Mouse (Mus musculus): ENCODE measurements around the gene Cabp2. TPM values are rescaled to one million over a fixed set of nuclear protein-coding genes. Genes with fewer than 3 reads are reported as not detected.

Gene Cabp2
- polyA plus RNA-seq (2014; fragmentation: Illumina TruSeq; extraction: RNeasy Lipid Tissue Mini Kit (QIAGEN cat#74804); ENCODE audit: low read depth, low replicate concordance) = not detected

DNA sequence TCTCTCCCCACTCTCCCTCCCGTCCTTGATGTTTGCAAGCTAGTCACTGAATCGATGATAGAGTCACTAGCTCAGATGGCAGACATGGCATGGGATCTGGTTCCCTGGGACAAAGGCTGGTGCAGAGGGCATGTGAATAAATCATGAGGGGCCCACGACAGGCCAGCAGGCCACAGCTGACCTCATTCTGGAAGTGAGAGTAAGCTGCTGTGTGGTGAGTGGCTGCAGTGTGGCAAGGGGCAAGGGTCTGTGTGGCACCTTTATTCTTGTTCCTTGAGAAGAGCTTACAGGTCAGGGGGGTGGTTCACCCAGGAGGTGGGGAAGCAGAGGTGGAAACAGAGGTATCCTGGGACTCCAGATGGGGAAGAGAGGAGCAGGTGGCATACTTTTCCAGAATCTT lies at the start of gene Cabp2:
TSS of gene Cabp2 (plus strand) at position 185 of the 400 bp plus-strand sequence.

DNA sequence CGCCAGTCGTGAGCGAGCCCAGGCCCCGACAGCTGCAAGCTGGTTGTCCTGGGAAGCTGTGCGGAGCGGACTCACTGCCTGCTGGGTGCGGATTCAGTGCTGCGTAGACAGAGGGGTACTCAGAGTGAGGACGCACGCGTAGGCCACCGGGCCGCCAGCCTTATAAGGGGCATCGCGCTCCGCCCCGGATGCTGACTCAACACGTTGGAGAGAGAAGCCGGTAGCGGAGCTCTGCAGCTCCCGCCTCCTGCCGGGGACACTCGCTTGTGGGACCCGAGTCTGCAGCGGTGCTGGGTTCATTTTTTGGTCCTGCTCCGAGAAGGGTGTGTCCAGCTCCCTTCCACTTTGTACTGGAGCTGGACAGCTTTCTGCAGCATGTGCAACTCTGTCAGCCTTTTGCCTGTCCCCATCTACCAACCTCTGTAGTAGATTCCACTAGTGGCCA lies 43.6 kb upstream of the Cabp2 start, which contains the start of gene Gstp1:
TSS of gene Gstp1 (minus strand) at position 198 of the 445 bp plus-strand sequence.

DNA sequence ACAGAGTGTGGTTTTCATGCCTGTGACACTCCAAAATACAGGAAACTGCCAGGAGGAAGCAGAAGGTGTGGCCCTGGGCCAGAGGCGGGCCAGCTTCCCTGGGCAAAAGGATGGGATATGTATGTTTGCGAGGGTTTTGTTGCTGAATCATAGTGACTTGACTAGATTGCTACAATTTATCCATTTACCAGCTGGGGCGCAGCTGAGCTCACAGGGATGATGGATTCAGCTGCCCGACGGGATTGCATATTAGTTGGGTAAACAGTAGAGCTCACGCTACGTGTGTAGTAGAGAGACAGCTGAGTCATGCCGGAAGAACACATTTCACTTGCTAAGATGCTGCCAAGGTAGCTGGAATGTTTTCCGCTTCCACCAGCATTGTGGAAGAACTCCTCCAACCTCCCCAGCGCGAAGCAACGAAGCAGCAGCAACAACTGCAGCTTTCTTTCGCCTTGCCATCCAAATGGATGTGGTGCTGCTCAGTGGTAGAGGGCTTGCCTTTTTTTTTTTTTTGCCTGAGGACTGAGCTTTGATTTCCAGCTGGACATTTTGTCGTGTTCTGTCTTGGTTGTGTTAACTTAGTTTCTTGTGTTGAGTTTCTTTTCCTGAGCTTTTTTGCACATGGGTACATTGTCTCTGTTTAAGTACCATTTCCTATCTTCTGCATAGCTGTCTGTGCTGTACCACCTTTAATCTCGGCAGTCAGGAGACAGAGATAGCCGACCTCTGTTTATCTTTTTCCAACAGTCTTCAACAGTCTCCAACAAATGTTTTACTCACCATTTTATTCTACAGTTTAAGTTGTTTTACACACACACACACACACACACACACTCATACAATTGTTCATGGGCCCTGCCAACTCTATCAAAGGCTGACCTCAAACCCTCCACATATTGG lies 35.2 kb upstream of the Cabp2 start, which contains the start of gene Gstp2:
TSS of gene Gstp2 (minus strand) at position 58 of the 900 bp plus-strand sequence.

DNA sequence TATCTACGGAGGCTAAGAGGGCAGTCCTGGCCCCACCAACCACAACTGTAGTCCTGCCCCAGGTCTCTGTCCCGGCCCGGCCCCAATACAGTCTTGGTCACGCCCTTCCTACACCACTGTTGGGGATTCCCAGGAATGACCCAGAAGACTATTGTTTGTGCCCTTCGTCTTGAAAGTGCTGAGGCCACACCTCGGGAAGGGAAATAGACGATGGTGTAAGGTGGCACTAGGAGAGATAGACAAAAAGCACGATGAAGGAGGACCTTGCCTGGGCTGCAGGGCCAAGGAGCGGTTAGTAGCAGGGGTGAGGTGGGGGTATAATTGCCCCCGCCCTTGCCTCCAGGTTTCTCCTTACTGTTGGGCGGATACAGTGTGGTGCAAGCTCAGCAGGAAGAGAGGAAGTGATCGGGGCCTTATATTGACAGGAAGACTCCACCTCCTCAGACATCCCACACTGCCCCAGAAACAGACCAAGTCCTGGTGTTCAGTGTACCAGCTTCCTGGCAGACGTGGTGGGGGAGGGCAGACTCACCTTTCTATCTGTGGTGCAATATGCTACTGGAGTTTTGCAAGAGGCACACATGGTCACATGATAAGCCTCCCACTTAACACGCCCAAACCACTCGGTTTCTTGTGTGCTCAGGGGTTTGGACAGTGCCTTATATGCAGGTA lies 22.2 kb upstream of the Cabp2 start, which contains the start of gene Gstp3:
TSS of gene Gstp3 (minus strand) at position 501 of the 672 bp plus-strand sequence.

DNA sequence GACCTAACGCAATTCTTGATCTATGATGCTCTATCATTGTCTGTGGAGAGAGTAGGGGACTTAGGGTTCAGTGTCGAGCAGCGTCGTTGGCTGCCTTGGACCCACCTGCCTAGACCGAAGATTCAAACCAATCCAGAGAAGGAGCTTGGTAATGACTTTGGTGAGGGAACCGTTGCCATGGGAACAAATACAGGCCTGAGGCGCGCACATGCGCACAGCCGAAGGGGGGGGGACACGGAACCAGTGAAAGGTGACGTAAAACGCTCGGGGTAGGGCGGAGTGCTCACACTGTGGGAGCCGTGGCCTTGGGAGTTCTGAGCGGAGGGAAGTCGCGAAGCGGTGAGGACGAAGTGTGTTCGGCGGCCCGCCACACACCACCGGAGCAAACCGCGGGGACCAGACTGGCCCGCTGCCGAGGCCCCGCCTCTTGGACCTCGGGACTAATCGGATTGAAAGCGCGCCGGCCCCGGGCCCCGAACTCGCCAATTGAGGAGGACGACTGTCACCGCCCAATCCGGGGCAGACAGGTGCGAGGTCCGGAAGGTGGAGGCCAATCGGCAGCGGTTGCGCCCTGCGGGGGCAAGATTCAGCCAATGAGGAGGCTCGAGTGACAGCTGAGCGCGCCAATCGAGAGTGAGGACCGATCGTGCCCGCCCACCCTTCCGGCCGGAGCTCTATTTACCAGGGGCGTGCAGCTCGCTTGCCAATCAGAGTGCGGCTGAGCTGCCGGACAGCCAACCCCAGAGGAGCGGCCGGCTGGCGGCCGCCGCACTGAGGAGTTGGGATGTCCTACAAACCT lies 15.5 kb downstream of the Cabp2 start, which contains the start of gene Cdk2ap2:
TSS of gene Cdk2ap2 (plus strand) at position 541 of the 799 bp plus-strand sequence.

DNA sequence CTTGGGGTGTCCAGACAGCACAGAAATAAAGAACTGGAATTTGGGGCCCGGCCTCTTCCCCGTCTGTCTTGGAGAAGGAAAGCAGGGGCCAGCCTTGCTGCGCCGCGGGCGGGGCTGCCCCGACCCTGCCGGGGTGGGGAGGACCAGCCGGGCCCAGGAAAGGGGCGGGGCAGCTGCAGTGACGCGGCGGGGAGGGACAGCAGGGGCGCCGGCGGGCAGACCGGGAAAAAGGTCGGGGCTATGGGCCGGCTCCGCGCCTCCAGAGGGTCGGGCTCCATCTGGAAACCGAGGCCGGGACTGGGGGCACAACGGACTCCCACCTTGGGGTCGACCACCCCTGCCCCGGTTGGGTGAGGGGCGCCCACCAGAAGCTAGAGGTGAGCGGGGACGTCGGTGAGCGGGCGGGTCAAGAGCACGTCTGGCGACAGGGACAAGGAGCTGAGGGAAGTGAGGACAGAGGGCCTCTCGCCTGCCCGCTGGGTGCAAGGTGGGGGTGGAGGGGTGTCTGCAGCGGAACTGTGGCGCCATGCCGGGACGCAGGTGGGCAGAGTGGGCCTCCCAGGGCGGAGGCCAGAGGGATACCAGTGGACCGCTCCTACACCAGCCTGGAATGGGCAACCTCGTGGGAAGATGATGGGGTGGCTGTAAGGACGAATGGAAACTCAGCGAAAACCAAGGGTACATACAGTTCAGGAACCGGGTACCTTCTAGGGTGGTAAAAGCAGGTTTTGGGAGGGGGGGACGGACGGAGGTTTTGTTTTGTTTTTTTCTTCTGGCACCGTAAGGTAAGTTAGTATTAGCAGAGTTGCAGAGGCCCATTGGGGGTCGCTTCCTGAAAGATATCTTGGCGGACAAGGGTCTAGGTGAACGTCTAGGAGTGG lies 18.7 kb downstream of the Cabp2 start, which contains the start of gene Pitpnm1:
TSS of gene Pitpnm1 (plus strand) at position 162 of the 881 bp plus-strand sequence.

GRCm38 (mm10) chr19:4125741-4126696 lies 44.6 kb downstream of the Cabp2 start, which contains the start of gene Aip:
Aip (minus strand) TSS chr19:4125858.

Other genes with a start within 250 kb of the Cabp2 start
- 173 TPM for gene Chka, start 229.8 kb upstream of the Cabp2 start, polyA plus RNA-seq (2014; fragmentation: Illumina TruSeq; extraction: RNeasy Lipid Tissue Mini Kit (QIAGEN cat#74804); ENCODE audit: low read depth, low replicate concordance)
- 0.71 TPM for gene Tcirg1, start 174.4 kb upstream of the Cabp2 start, polyA plus RNA-seq (2014; fragmentation: Illumina TruSeq; extraction: RNeasy Lipid Tissue Mini Kit (QIAGEN cat#74804); ENCODE audit: low read depth, low replicate concordance)
- 0.97 TPM for gene Ndufs8, start 168.8 kb upstream of the Cabp2 start, polyA plus RNA-seq (2014; fragmentation: Illumina TruSeq; extraction: RNeasy Lipid Tissue Mini Kit (QIAGEN cat#74804); ENCODE audit: low read depth, low replicate concordance)
- gene Aldh3b1, start 151.8 kb upstream of the Cabp2 start, polyA plus RNA-seq (2014; fragmentation: Illumina TruSeq; extraction: RNeasy Lipid Tissue Mini Kit (QIAGEN cat#74804); ENCODE audit: low read depth, low replicate concordance) = 3.1 TPM
- gene Unc93b1, start 146.4 kb upstream of the Cabp2 start, polyA plus RNA-seq (2014; fragmentation: Illumina TruSeq; extraction: RNeasy Lipid Tissue Mini Kit (QIAGEN cat#74804); ENCODE audit: low read depth, low replicate concordance) = 0.32 TPM
- gene Aldh3b3, start 122.9 kb upstream of the Cabp2 start, polyA plus RNA-seq (2014; fragmentation: Illumina TruSeq; extraction: RNeasy Lipid Tissue Mini Kit (QIAGEN cat#74804); ENCODE audit: low read depth, low replicate concordance) = 0.28 TPM
- gene Aldh3b2, start 109.2 kb upstream of the Cabp2 start, polyA plus RNA-seq (2014; fragmentation: Illumina TruSeq; extraction: RNeasy Lipid Tissue Mini Kit (QIAGEN cat#74804); ENCODE audit: low read depth, low replicate concordance) = 2.5 TPM
- 0.48 TPM for gene Acy3, start 95.0 kb upstream of the Cabp2 start, polyA plus RNA-seq (2014; fragmentation: Illumina TruSeq; extraction: RNeasy Lipid Tissue Mini Kit (QIAGEN cat#74804); ENCODE audit: low read depth, low replicate concordance)
- gene Tbx10, start 88.8 kb upstream of the Cabp2 start, polyA plus RNA-seq (2014; fragmentation: Illumina TruSeq; extraction: RNeasy Lipid Tissue Mini Kit (QIAGEN cat#74804); ENCODE audit: low read depth, low replicate concordance) = not detected
- not detected for gene Nudt8, start 81.0 kb upstream of the Cabp2 start, polyA plus RNA-seq (2014; fragmentation: Illumina TruSeq; extraction: RNeasy Lipid Tissue Mini Kit (QIAGEN cat#74804); ENCODE audit: low read depth, low replicate concordance)
- not detected for gene Gm49405, start 81.0 kb upstream of the Cabp2 start, polyA plus RNA-seq (2014; fragmentation: Illumina TruSeq; extraction: RNeasy Lipid Tissue Mini Kit (QIAGEN cat#74804); ENCODE audit: low read depth, low replicate concordance)
- gene Doc2g, start 78.3 kb upstream of the Cabp2 start, polyA plus RNA-seq (2014; fragmentation: Illumina TruSeq; extraction: RNeasy Lipid Tissue Mini Kit (QIAGEN cat#74804); ENCODE audit: low read depth, low replicate concordance) = not detected
- 5.9 TPM for gene Ndufv1, start 68.8 kb upstream of the Cabp2 start, polyA plus RNA-seq (2014; fragmentation: Illumina TruSeq; extraction: RNeasy Lipid Tissue Mini Kit (QIAGEN cat#74804); ENCODE audit: low read depth, low replicate concordance)
- gene Gstp1, start 43.6 kb upstream of the Cabp2 start, polyA plus RNA-seq (2014; fragmentation: Illumina TruSeq; extraction: RNeasy Lipid Tissue Mini Kit (QIAGEN cat#74804); ENCODE audit: low read depth, low replicate concordance) = 5.3 TPM
- gene Gstp2, start 35.6 kb upstream of the Cabp2 start, polyA plus RNA-seq (2014; fragmentation: Illumina TruSeq; extraction: RNeasy Lipid Tissue Mini Kit (QIAGEN cat#74804); ENCODE audit: low read depth, low replicate concordance) = not detected
- not detected for gene Gstp3, start 22.0 kb upstream of the Cabp2 start, polyA plus RNA-seq (2014; fragmentation: Illumina TruSeq; extraction: RNeasy Lipid Tissue Mini Kit (QIAGEN cat#74804); ENCODE audit: low read depth, low replicate concordance)
- 1.1 TPM for gene Cdk2ap2, start 15.6 kb downstream of the Cabp2 start, polyA plus RNA-seq (2014; fragmentation: Illumina TruSeq; extraction: RNeasy Lipid Tissue Mini Kit (QIAGEN cat#74804); ENCODE audit: low read depth, low replicate concordance)
- 0.81 TPM for gene Pitpnm1, start 18.4 kb downstream of the Cabp2 start, polyA plus RNA-seq (2014; fragmentation: Illumina TruSeq; extraction: RNeasy Lipid Tissue Mini Kit (QIAGEN cat#74804); ENCODE audit: low read depth, low replicate concordance)
- 0.62 TPM for gene Aip, start 44.3 kb downstream of the Cabp2 start, polyA plus RNA-seq (2014; fragmentation: Illumina TruSeq; extraction: RNeasy Lipid Tissue Mini Kit (QIAGEN cat#74804); ENCODE audit: low read depth, low replicate concordance)
- gene Gpr152, start 58.2 kb downstream of the Cabp2 start, polyA plus RNA-seq (2014; fragmentation: Illumina TruSeq; extraction: RNeasy Lipid Tissue Mini Kit (QIAGEN cat#74804); ENCODE audit: low read depth, low replicate concordance) = not detected
- 0.14 TPM for gene Cabp4, start 62.5 kb downstream of the Cabp2 start, polyA plus RNA-seq (2014; fragmentation: Illumina TruSeq; extraction: RNeasy Lipid Tissue Mini Kit (QIAGEN cat#74804); ENCODE audit: low read depth, low replicate concordance)
- gene Coro1b, start 67.0 kb downstream of the Cabp2 start, polyA plus RNA-seq (2014; fragmentation: Illumina TruSeq; extraction: RNeasy Lipid Tissue Mini Kit (QIAGEN cat#74804); ENCODE audit: low read depth, low replicate concordance) = 16.9 TPM
- gene Ptprcap, start 72.0 kb downstream of the Cabp2 start, polyA plus RNA-seq (2014; fragmentation: Illumina TruSeq; extraction: RNeasy Lipid Tissue Mini Kit (QIAGEN cat#74804); ENCODE audit: low read depth, low replicate concordance) = 1.9 TPM
- 0.71 TPM for gene Rps6kb2, start 81.8 kb downstream of the Cabp2 start, polyA plus RNA-seq (2014; fragmentation: Illumina TruSeq; extraction: RNeasy Lipid Tissue Mini Kit (QIAGEN cat#74804); ENCODE audit: low read depth, low replicate concordance)
- gene Carns1, start 93.9 kb downstream of the Cabp2 start, polyA plus RNA-seq (2014; fragmentation: Illumina TruSeq; extraction: RNeasy Lipid Tissue Mini Kit (QIAGEN cat#74804); ENCODE audit: low read depth, low replicate concordance) = 0.43 TPM
- gene Tbc1d10c, start 109.7 kb downstream of the Cabp2 start, polyA plus RNA-seq (2014; fragmentation: Illumina TruSeq; extraction: RNeasy Lipid Tissue Mini Kit (QIAGEN cat#74804); ENCODE audit: low read depth, low replicate concordance) = not detected
- 15.9 TPM for gene Ppp1ca, start 110.5 kb downstream of the Cabp2 start, polyA plus RNA-seq (2014; fragmentation: Illumina TruSeq; extraction: RNeasy Lipid Tissue Mini Kit (QIAGEN cat#74804); ENCODE audit: low read depth, low replicate concordance)
- gene Rad9a, start 120.1 kb downstream of the Cabp2 start, polyA plus RNA-seq (2014; fragmentation: Illumina TruSeq; extraction: RNeasy Lipid Tissue Mini Kit (QIAGEN cat#74804); ENCODE audit: low read depth, low replicate concordance) = 1.2 TPM
- gene Clcf1, start 132.7 kb downstream of the Cabp2 start, polyA plus RNA-seq (2014; fragmentation: Illumina TruSeq; extraction: RNeasy Lipid Tissue Mini Kit (QIAGEN cat#74804); ENCODE audit: low read depth, low replicate concordance) = 0.20 TPM
- not detected for gene AC109138.7, start 132.8 kb downstream of the Cabp2 start, polyA plus RNA-seq (2014; fragmentation: Illumina TruSeq; extraction: RNeasy Lipid Tissue Mini Kit (QIAGEN cat#74804); ENCODE audit: low read depth, low replicate concordance)
- not detected for gene Pold4, start 150.3 kb downstream of the Cabp2 start, polyA plus RNA-seq (2014; fragmentation: Illumina TruSeq; extraction: RNeasy Lipid Tissue Mini Kit (QIAGEN cat#74804); ENCODE audit: low read depth, low replicate concordance)
- 0.39 TPM for gene Ssh3, start 187.6 kb downstream of the Cabp2 start, polyA plus RNA-seq (2014; fragmentation: Illumina TruSeq; extraction: RNeasy Lipid Tissue Mini Kit (QIAGEN cat#74804); ENCODE audit: low read depth, low replicate concordance)
- not detected for gene Ankrd13d, start 201.6 kb downstream of the Cabp2 start, polyA plus RNA-seq (2014; fragmentation: Illumina TruSeq; extraction: RNeasy Lipid Tissue Mini Kit (QIAGEN cat#74804); ENCODE audit: low read depth, low replicate concordance)
- gene Grk2, start 224.6 kb downstream of the Cabp2 start, polyA plus RNA-seq (2014; fragmentation: Illumina TruSeq; extraction: RNeasy Lipid Tissue Mini Kit (QIAGEN cat#74804); ENCODE audit: low read depth, low replicate concordance) = 3.2 TPM

Data from testis, adult 10 weeks (tissue).